Mouse (Mus musculus): Measurements from ENCODE around the gene Palm.

GRCm38 (mm10) chr10:79819606-79820005 is 26.2 kb downstream of the Palm start:
- TF ChIP-seq POLR2A (IDR thresholded peaks at IDR 0.05; ENCODE audit: borderline replicate concordance, extremely low read depth, low read depth, low read length) (no peak), CTCF (IDR thresholded peaks at IDR 0.05; ENCODE audit: insufficient read depth, low read length) (no peak)
